Mouse (Mus musculus) liver, embryonic 13.5 days (tissue): ENCODE data around the gene Pde9a. TPM values are rescaled to one million over a fixed set of nuclear protein-coding genes. Genes with fewer than 3 reads are reported as not detected.

Experiments used
- ATAC-seq: fragments of 200-750 bp; cut with Nextera tagmentation; 2 replicates; pipeline ENCODE4 v1.8.0; 2017; ENCODE audit warnings: low read depth, mild to moderate bottlenecking, moderate number of reproducible peaks, moderate library complexity
- DNase-seq: peaks from one replicate; pipeline ENCODE4 v3.0.0; 2022
- H3K27ac ChIP-seq: fragments of 300-500 bp; sonication (generic); 2 replicates; pipeline ENCODE4 v1.5.1; 2015; ENCODE audit warnings: moderate library complexity, mild to moderate bottlenecking, inconsistent platforms
- H3K27me3 ChIP-seq: fragments of 300-500 bp; sonication (generic); 2 replicates; pipeline ENCODE4 v1.6.1; 2015; ENCODE audit warnings: mild to moderate bottlenecking, inconsistent platforms
- H3K36me3 ChIP-seq: fragments of 300-500 bp; sonication (generic); 2 replicates; pipeline ENCODE4 v1.6.1; 2015; ENCODE audit warnings: mild to moderate bottlenecking, inconsistent platforms
- H3K4me1 ChIP-seq: fragments of 300-500 bp; sonication (generic); replicated peaks from 2 replicates; pipeline ENCODE4 v1.6.1; 2015; ENCODE audit warnings: inconsistent platforms
- H3K4me2 ChIP-seq: fragments of 300-500 bp; sonication (generic); 2 replicates; pipeline ENCODE4 v1.6.1; 2015; ENCODE audit warnings: inconsistent platforms, mild to moderate bottlenecking, moderate library complexity
- H3K4me3 ChIP-seq: fragments of 300-500 bp; sonication (generic); replicated peaks from 2 replicates; pipeline ENCODE4 v1.5.1; 2015; ENCODE audit warnings: mild to moderate bottlenecking, inconsistent platforms
- H3K9ac ChIP-seq: fragments of 300-500 bp; sonication (generic); 2 replicates; pipeline ENCODE4 v1.6.1; 2015; ENCODE audit warnings: mild to moderate bottlenecking, inconsistent platforms
- H3K9me3 ChIP-seq: fragments of 300-500 bp; sonication (generic); replicated peaks from 2 replicates; pipeline ENCODE4 v1.6.1; 2016; ENCODE audit warnings: inconsistent platforms
- WGBS: fragments of 180-500 bp; shearing (Covaris S2); methylation state at CpG from one replicate; pipeline ENCODE4 v1.1.7; 2015; ENCODE audit not compliant: insufficient replicate concordance; 5-methylcytosine and 5-hydroxymethylcytosine counted together
- polyA plus RNA-seq: library from polyadenylated mRNA; unstranded; fragments of >200 nt; fragmentation: Nextera tagmentation; extraction: Ambion mirVana; gene quantifications from 2 replicates; pipeline ENCODE4 v1.2.1, GENCODE M21; 2015

Pde9a gene
- polyA plus RNA-seq, 1 experiment from 2014 or later: 3.9 TPM

DNA sequence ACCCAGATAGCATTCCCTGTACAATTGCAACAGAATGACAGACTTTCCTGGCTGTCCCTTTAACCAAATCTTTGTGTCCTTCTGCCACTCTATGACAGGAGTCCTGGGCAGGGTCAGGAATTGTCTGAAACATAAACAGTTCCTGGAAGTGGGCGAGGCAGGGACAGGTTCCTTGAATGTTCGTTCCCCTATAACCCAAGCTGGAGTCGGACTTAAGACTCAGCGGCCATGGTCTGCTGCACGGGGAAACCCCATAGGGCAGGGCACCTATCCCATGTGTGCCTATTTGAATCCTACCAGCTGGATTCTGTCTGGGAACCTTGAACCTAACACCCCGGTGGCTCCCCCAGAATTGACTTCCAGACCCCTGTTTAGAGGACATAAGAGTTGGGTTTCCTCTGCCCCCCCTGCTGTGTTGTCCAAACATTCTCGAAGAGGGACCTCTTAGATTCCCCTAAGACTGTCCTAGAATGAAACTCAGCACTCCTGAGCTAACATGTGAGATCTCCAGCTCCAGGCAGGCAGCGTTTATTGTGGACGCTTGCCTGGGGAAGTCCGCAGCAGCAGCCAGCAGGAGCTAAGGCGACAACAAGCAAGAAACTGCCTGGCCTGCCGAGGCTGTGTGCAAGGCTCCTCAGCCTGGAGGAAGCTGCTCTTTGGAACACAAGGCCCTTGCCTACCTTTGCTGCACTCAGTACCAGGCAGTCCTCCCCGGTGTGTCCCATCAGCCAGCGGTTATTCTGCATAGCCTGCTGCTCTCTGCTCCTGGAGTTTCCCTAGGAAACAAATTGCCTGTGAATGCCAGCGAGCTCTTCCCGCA lies 48.2 kb downstream of the Pde9a start:
- WGBS: 15% methylated on average over 16 of the region's 16 CpGs
- DNase-seq (no peak), ATAC-seq (no peak)
- no peak overlapping the region for H3K27ac ChIP-seq
- peaks cover 4% of the 10 kb centered on the region for H3K9me3 ChIP-seq
- H3K36me3 ChIP-seq: no peaks in the 10 kb centered on the region
- 0 out of 2 replicates have a peak, but pooled peaks cover 5% of the 10 kb centered on the region for H3K27me3 ChIP-seq
- no peak overlapping the region for H3K4me2 ChIP-seq
- no peak overlapping the region for H3K4me3 ChIP-seq
- H3K9ac ChIP-seq: no peak overlapping the region
- peaks cover 7% of the 10 kb centered on the region for H3K4me1 ChIP-seq

DNA sequence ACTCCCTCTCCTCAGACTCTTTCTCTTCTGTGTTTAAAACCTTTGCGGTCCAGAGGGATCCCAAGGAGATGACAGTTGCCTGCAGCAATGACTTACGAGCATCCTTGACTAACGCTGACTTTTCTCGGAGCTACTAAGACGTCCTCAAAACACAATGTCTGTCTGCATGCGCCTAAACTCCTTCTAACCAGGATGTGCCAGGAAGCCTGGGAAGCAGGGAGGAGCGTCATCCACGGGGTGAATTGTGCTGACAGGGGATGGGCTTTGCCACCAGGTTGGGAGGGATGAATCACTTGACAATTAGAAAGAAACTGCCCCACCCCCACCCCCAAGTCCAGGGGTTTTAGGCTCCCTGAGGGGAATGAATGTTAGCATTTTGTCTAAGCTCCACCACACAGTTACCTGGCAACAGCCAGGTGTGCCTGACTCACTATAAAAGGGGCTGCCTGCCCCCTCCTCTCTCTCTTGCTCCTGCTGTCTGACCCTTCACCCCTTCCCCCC lies 48.9 kb downstream of the Pde9a start:
- Histone ChIP-seq H3K4me2 (no peak overlapping the region), H3K27ac (no peak overlapping the region), H3K27me3 (0 out of 2 replicates have a peak, but pooled peaks cover 5% of the 10 kb centered on the region), H3K9ac (no peak overlapping the region), H3K4me3 (no peak overlapping the region), H3K9me3 (no peaks in the 10 kb centered on the region), H3K4me1 (peaks cover 7% of the 10 kb centered on the region), H3K36me3 (no peaks in the 10 kb centered on the region)
- no peak for DNase-seq
- ATAC-seq: no peak
- WGBS: 17% methylated on average over 8 of the region's 8 CpGs

DNA sequence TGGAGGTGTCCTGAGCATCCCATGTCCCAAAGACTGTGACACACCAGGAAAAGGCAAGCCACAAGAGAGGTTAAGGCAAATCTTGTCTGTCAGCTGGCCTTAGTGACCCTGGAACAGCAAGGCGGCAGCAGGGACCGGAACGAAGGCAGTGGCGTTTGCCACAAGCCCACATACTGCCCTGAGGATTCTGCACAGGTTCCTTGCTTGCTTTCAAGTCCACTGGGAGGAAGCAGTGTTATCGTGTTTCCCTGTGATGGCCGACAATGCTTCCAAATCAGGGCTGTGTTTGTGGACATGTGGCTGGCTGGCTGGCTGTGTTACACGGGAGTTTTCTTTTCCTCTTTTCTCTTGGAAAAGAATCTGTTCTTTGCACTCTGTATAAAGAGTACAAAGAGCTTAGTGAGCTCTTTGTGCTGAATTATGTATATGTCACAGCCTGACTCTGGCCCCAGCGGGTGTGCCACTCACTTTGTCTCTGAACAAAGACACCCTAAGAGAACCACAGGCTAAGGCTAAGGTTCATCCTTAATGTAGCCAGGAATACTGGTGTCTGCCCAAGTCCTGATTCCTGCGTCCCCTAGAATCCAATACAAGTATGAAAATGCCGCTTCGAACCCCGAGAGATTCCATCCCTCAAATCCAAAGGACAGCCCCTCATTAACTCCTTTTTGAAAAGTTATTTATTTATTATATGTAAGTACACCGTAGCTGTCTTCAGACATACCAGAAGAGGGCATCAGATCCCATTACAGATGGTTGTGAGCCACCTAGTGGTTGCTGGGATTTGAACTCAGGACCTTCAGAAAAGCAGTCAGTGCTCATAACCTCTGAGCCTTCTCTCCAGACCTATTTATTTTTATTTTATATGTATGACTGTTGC lies 50.2 kb downstream of the Pde9a start:
- no peaks in the 10 kb centered on the region for H3K9me3 ChIP-seq
- H3K27me3 ChIP-seq: 0 out of 2 replicates have a peak, but pooled peaks cover 5% of the 10 kb centered on the region
- H3K4me1 ChIP-seq: peaks cover 7% of the 10 kb centered on the region
- WGBS: 64% methylated on average over 13 of the region's 13 CpGs
- no peak overlapping the region for H3K4me3 ChIP-seq
- DNase-seq (no peak), ATAC-seq (no peak)
- H3K27ac ChIP-seq: no peak overlapping the region
- no peak overlapping the region for H3K4me2 ChIP-seq
- no peaks in the 10 kb centered on the region for H3K36me3 ChIP-seq
- no peak overlapping the region for H3K9ac ChIP-seq

DNA sequence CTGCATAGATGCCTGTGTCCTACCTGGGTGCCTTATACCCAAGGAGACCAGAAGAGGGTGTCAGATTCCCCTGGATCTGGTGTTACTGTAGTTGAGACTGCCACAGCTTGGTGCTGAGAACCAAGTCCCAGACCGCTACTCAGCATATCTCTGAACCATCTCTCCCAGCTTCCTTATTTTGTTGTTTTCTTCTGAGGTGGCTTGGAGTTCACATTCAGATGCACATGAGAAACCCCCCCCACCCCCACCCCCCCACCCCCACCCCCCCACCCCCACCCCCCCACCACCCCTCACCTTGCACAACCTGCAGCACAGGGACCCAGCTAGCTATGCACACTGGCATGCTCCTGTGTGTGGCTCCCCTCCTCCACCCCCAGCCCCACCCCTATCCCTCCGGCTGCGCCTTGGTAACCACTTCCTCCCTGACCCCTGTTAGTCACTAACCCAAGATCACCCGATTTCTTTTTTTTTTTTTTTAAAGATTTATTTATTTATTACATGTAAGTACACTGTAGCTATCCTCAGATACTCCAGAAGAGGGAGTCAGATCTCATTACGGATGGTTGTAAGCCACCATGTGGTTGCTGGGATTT lies 50.9 kb downstream of the Pde9a start:
- DNase-seq (no peak), ATAC-seq (no peak)
- Histone ChIP-seq H3K4me2 (no peak overlapping the region), H3K9ac (no peak overlapping the region), H3K4me1 (peaks cover 7% of the 10 kb centered on the region), H3K36me3 (no peaks in the 10 kb centered on the region), H3K4me3 (no peak overlapping the region), H3K27ac (no peak overlapping the region), H3K27me3 (0 out of 2 replicates have a peak, but pooled peaks cover 5% of the 10 kb centered on the region), H3K9me3 (no peaks in the 10 kb centered on the region)
- WGBS: 37% methylated on average over 5 of the region's 5 CpGs

DNA sequence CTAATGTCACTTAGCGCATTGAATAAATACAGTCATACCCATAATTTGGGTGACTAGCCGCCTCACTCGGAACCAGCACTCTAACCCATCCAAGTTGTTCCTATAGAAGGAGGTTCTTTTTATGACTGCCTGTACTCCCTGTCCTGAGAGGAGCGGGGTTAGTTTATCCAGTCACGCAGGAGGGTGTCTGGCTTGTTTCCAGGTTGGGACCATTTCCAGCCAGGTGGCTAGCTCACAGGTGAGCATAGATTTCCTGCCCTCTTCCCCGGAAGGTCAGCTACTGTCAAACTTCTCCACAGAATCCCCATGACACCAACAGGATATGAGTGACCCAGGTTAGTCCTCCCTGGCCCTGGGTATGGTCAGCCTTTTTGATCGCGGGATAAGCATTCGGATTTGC lies 51.5 kb downstream of the Pde9a start:
- H3K9me3 ChIP-seq: no peaks in the 10 kb centered on the region
- peaks cover 7% of the 10 kb centered on the region for H3K4me1 ChIP-seq
- no peak overlapping the region for H3K27ac ChIP-seq
- ATAC-seq (no peak), DNase-seq (no peak)
- no peak overlapping the region for H3K9ac ChIP-seq
- H3K4me2 ChIP-seq: no peak overlapping the region
- 76% methylated on average over 9 of the region's 9 CpGs for WGBS
- H3K27me3 ChIP-seq: 0 out of 2 replicates have a peak, but pooled peaks cover 5% of the 10 kb centered on the region
- H3K4me3 ChIP-seq: no peak overlapping the region
- no peaks in the 10 kb centered on the region for H3K36me3 ChIP-seq

DNA sequence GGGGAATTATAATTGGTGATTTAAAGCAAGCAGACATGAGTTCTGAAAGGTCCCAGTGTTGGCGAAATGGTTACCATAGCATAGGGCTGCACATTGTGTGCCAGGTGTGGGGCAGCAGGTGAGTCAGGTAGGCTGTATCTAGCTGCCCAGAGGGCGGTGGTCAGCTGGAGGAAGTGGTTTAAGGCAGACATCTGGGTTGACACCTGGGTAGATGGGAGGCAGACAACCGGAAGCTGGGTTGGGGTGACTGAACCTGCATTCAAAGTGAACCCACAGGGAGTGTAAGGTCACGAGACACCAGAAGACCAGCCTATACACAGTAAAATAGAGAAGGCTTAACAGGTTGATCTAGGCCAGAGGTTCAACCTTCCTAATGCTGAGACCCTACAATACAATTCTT lies 54.0 kb downstream of the Pde9a start:
- ATAC-seq (no peak), DNase-seq (no peak)
- Histone ChIP-seq H3K27me3 (no peaks in the 10 kb centered on the region), H3K27ac (no peak overlapping the region), H3K9ac (no peak overlapping the region), H3K4me1 (peaks cover 8% of the 10 kb centered on the region), H3K9me3 (no peaks in the 10 kb centered on the region), H3K4me3 (no peak overlapping the region), H3K4me2 (no peak overlapping the region), H3K36me3 (no peaks in the 10 kb centered on the region)
- 56% methylated on average over 4 of the region's 4 CpGs for WGBS

DNA sequence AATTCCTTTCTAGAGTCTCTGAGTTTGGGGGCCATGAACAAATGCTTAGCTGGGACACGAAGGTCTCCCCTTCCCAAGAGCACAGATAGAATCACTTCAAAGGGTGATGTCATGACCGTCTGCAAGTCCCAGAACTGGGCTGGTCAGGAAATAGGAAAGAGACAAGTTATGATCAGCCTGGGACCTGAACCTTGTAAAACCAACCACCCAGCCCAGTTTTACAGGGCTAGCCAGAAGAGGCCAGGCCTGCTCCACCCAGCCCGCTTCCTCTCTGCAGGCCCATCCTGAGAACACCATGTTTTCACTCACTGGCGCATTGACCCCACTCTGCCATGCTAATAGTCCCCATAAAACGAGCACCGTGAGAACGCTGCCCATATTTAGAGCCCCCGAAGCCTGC lies 56.5 kb downstream of the Pde9a start:
- no peak for ATAC-seq
- 60% methylated on average over 8 of the region's 8 CpGs for WGBS
- no peaks in the 10 kb centered on the region for H3K9me3 ChIP-seq

DNA sequence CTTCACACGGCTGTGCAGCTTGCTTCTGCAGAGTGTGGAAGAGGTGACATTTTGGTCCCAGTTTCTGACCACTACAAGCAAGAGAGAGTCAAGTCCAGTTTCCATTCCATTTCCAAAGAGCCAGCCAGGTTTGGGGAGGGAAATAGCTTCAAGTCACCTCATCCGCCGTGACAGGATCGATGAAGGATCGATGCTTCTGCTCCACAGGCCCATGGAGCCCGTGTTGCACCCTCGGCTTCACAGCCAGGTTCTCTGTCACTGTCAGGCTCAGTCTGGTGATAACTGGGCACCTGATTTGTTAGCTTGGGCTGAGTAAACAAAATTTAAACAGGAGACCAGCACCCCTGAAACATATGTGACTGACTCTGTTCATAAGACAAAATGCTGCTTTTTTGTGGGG lies 58.2 kb downstream of the Pde9a start:
- no peak overlapping the region for H3K9ac ChIP-seq
- peaks cover 16% of the 10 kb centered on the region for H3K4me1 ChIP-seq
- H3K36me3 ChIP-seq: no peaks in the 10 kb centered on the region
- H3K27ac ChIP-seq: peak overlapping the region; percentile 23; the same call in 1 of the 2 replicates
- 56% methylated on average over 7 of the region's 7 CpGs for WGBS
- no peak for ATAC-seq
- H3K4me3 ChIP-seq: no peak overlapping the region
- no peaks in the 10 kb centered on the region for H3K27me3 ChIP-seq
- no peaks in the 10 kb centered on the region for H3K9me3 ChIP-seq
- no peak overlapping the region for H3K4me2 ChIP-seq
- DNase-seq: no peak

More for the DNA sequence above, 56.5 kb downstream of the Pde9a start:
- Histone ChIP-seq H3K4me3 (no peak overlapping the region), H3K36me3 (no peaks in the 10 kb centered on the region), H3K4me1 (peaks cover 16% of the 10 kb centered on the region), H3K9ac (no peak overlapping the region), H3K27ac (no peak overlapping the region), H3K27me3 (no peaks in the 10 kb centered on the region), H3K4me2 (no peak overlapping the region)
- no peak for DNase-seq

DNA sequence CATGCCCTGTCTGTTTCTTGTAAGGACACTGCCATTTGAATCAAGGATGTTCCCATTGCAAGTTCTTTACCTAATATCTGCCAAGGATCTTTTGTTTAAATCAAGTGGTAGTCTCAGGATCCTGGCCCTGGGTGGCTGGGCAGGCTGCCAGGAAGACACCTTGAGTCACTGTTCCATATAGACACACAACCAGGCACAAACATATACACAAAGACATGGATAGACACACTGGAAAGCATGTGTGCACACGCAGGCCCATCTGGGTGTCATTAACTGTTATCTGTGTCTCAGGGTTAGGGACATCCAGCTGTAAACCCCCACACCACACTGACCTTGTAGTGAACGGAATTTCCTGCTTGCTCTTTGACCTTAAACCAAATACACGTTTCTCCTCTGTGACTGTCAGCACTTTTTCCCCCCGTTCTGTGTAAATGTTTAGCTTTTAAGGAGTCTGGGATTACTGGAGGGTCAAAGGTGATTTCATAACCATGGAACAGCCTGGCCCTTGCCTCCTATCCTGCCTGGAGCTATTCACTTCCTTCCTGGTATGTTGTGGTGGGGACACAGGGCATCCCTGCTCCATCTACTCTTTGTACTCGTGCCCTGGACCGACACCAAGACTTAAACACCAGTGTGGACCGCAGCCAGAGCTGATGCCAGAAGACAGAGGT lies 59.2 kb downstream of the Pde9a start:
- ATAC-seq (peak; percentile 48; the same call in 1 of the 2 replicates), DNase-seq (no peak)
- Histone ChIP-seq H3K4me1 (peaks cover 16% of the 10 kb centered on the region), H3K27me3 (no peaks in the 10 kb centered on the region), H3K9ac (no peak overlapping the region), H3K4me2 (no peak overlapping the region), H3K9me3 (no peaks in the 10 kb centered on the region), H3K36me3 (no peaks in the 10 kb centered on the region), H3K4me3 (no peak overlapping the region), H3K27ac (peak overlapping the region; percentile 29; the same call in 1 of the 2 replicates)
- 27% methylated on average over 7 of the region's 7 CpGs for WGBS

DNA sequence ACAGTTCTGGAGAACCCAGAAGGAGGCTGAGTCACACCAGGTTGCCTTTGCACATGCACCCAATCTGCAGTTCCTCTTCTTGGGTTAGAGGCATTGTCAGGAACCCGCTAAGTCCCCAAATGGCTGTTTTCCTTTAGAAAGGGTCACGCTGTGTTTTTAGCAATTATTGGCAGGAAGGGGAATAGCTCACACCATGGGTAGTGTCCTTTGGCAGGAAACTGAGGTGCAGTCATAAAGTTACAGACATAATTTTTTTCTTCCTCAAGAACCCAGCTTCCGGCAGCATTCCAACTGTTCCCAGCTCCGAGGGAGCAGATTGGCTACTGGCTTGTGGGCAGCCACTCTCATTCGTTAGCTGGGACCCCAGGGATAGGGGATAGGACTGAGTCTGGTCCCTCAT lies 61.8 kb downstream of the Pde9a start:
- no peak for ATAC-seq

More for the DNA sequence above, 61.8 kb downstream of the Pde9a start:
- Histone ChIP-seq H3K9me3 (no peaks in the 10 kb centered on the region), H3K9ac (no peak overlapping the region), H3K36me3 (no peaks in the 10 kb centered on the region), H3K4me3 (no peak overlapping the region), H3K4me2 (no peak overlapping the region), H3K4me1 (peaks cover 16% of the 10 kb centered on the region), H3K27me3 (no peaks in the 10 kb centered on the region), H3K27ac (no peak overlapping the region)
- 53% methylated on average over 5 of the region's 5 CpGs for WGBS
- DNase-seq: no peak
